Mouse (Mus musculus) v-Abl transformed pro-B cells (cell line): ENCODE data around the gene Nog.

Source experiments
- in situ Hi-C, 2 experiments: fragments of 400-800 bp; cut with MboI; formaldehyde crosslinking; loops; one replicate each; pipeline ENCODE4 v1.15.1; 2025; ENCODE audit not compliant: unreplicated experiment in 2 of 2

Nog gene

GRCm38 (mm10) chr11:89298285-89299010, 3.7 kb downstream of the Nog start:
- in situ Hi-C loops, result no loop called here

GRCm38 (mm10) chr11:89297521-89297920, 4.6 kb downstream of the Nog start:
- in situ Hi-C loops, result no loop called here

- in situ Hi-C loops, result no loop called here
Measured at GRCm38 (mm10) chr11:89269809-89270361, 32.2 kb downstream of the Nog start.

- in situ Hi-C loops, result no loop called here
Measured at GRCm38 (mm10) chr11:89267520-89267919, 34.6 kb downstream of the Nog start.

GRCm38 (mm10) chr11:89265080-89265479, 37.1 kb downstream of the Nog start:
- in situ Hi-C loops, result no loop called here

GRCm38 (mm10) chr11:89259338-89259915, 42.7 kb downstream of the Nog start:
- in situ Hi-C loops, result no loop called here

- in situ Hi-C loops, result no loop called here
Measured at GRCm38 (mm10) chr11:89257893-89258292, 44.2 kb downstream of the Nog start.

GRCm38 (mm10) chr11:89253973-89254372, 48.2 kb downstream of the Nog start:
- in situ Hi-C loops, result no loop called here
